Mouse (Mus musculus) heart, adult 8-10 months (tissue): ENCODE measurements around the gene Pigh. TPM values are rescaled to one million over a fixed set of nuclear protein-coding genes. Genes with fewer than 3 reads are reported as not detected.

ENCODE experiments used
- DNase-seq: peaks from one replicate; pipeline ENCODE4 v3.0.0; 2022; ENCODE audit warnings: low spot score
- total RNA-seq, 4 experiments: library from RNA; stranded (reverse); gene quantifications; 2 replicates each; pipeline ENCODE4 v1.2.4; 2022

Gene Pigh
- 1 to 10 TPM; 2.6 to 4.7 (median 3.5) TPM for total RNA-seq

- peak; percentile 81 for DNase-seq
Observed at GRCm38 (mm10) chr12:79089182-79089812, at the start of gene Pigh. TSS of gene Pigh (minus strand) at chr12:79089651.

- DNase-seq = no peak
Observed at GRCm38 (mm10) chr12:79138999-79139398, 49.5 kb upstream of the Pigh start.

GRCm38 (mm10) chr12:79136949-79137348 is 47.5 kb upstream of the Pigh start:
- DNase-seq = no peak

GRCm38 (mm10) chr12:79135105-79135504 is 45.7 kb upstream of the Pigh start:
- no peak for DNase-seq

GRCm38 (mm10) chr12:79134676-79135075 is 45.2 kb upstream of the Pigh start:
- DNase-seq = no peak

- no peak for DNase-seq
Observed at GRCm38 (mm10) chr12:79131706-79132460, 42.4 kb upstream of the Pigh start.

GRCm38 (mm10) chr12:79131178-79131675 is 41.8 kb upstream of the Pigh start:
- DNase-seq = no peak

- DNase-seq = no peak
Observed at GRCm38 (mm10) chr12:79130299-79131177, 41.1 kb upstream of the Pigh start, which contains the start of gene Arg2. TSS of gene Arg2 (plus strand) at chr12:79130777.

GRCm38 (mm10) chr12:79122820-79123219 is 33.4 kb upstream of the Pigh start:
- no peak for DNase-seq

- no peak for DNase-seq
Observed at GRCm38 (mm10) chr12:79118991-79119390, 29.5 kb upstream of the Pigh start.

- no peak for DNase-seq
Observed at GRCm38 (mm10) chr12:79105312-79105711, 15.9 kb upstream of the Pigh start.

GRCm38 (mm10) chr12:79104544-79104943 is 15.1 kb upstream of the Pigh start:
- DNase-seq = no peak

- no peak for DNase-seq
Observed at GRCm38 (mm10) chr12:79103773-79104172, 14.3 kb upstream of the Pigh start.

- DNase-seq = peak; percentile 9
Observed at GRCm38 (mm10) chr12:79097106-79097752, 7.8 kb upstream of the Pigh start.

- peak; percentile 55 for DNase-seq
Observed at GRCm38 (mm10) chr12:79092569-79092968, 3.1 kb upstream of the Pigh start.

GRCm38 (mm10) chr12:79073362-79073761 is 16.1 kb downstream of the Pigh start:
- no peak for DNase-seq

- DNase-seq = no peak
Observed at GRCm38 (mm10) chr12:79072576-79072975, 16.9 kb downstream of the Pigh start.

- DNase-seq = no peak
Observed at GRCm38 (mm10) chr12:79070736-79071333, 18.6 kb downstream of the Pigh start.

- no peak for DNase-seq
Observed at GRCm38 (mm10) chr12:79069916-79070315, 19.5 kb downstream of the Pigh start.

- DNase-seq = no peak
Observed at GRCm38 (mm10) chr12:79069187-79069608, 20.3 kb downstream of the Pigh start.

GRCm38 (mm10) chr12:79068306-79068705 is 21.1 kb downstream of the Pigh start:
- DNase-seq = no peak
